Mouse (Mus musculus): ENCODE results near the gene Hadhb. TPM values are rescaled to one million over a fixed set of nuclear protein-coding genes. Genes with fewer than 3 reads are reported as not detected.
A peak's percentile ranks its signal among the peaks of the same experiment; 100 is the strongest.

Hadhb gene
- total and polyA plus RNA-seq, 2 experiments from 2014 or later = 46.2 to 59.3 TPM

GRCm38 (mm10) chr5:30232271-30232971 lies 77.4 kb downstream of the Hadhb start, which contains the start of gene Selenoi:
Selenoi (plus strand) TSS chr5:30232581.
- DNase-seq = peak; percentile 99
- peak; percentile 30 for TF ChIP-seq CTCF (IDR thresholded peaks at IDR 0.05; ENCODE audit: low read depth)
- Histone ChIP-seq H3K4me3 (ENCODE audit: low read depth, low read length) (peak within 1 kb of the TSS; percentile 82), H3K36me3 (ENCODE audit: insufficient read depth) (no peaks in the 10 kb centered on the region), H3K4me1 (ENCODE audit: insufficient read depth) (peaks cover 15% of the 10 kb centered on the region), H3K9ac (peak within 1 kb of the TSS; percentile 84), H3K9me3 (ENCODE audit: low read length) (no peaks in the 10 kb centered on the region), H3K27ac (ENCODE audit: low read depth, low read length) (peak within 1 kb of the TSS; percentile 93), H3K27me3 (ENCODE audit: insufficient read depth, low read length) (no peaks in the 10 kb centered on the region), H3K4me2 (ENCODE audit: low read depth) (peak within 1 kb of the TSS; percentile 76)
- WGBS = 2% methylated on average over 69 of the region's 71 CpGs
- ATAC-seq = peak; percentile 99

GRCm38 (mm10) chr5:30233042-30233441 lies 78.0 kb downstream of the Hadhb start:
- Histone ChIP-seq H3K9me3 (ENCODE audit: low read length) (no peaks in the 10 kb centered on the region), H3K9ac (peak overlapping the region; percentile 84), H3K4me2 (ENCODE audit: low read depth) (peak overlapping the region; percentile 76), H3K27ac (ENCODE audit: low read depth, low read length) (peak overlapping the region; percentile 93), H3K4me3 (ENCODE audit: low read depth, low read length) (peak overlapping the region; percentile 82), H3K27me3 (ENCODE audit: insufficient read depth, low read length) (no peaks in the 10 kb centered on the region), H3K36me3 (ENCODE audit: insufficient read depth) (no peaks in the 10 kb centered on the region), H3K4me1 (ENCODE audit: insufficient read depth) (peaks cover 15% of the 10 kb centered on the region)
- TF ChIP-seq CTCF (IDR thresholded peaks at IDR 0.05; ENCODE audit: low read depth) = no peak
- DNase-seq (peak; percentile 49), ATAC-seq (no peak)
- 1% methylated on average over 15 of the region's 15 CpGs for WGBS

- no peak for DNase-seq
Observed at GRCm38 (mm10) chr5:30233979-30234378, 78.9 kb downstream of the Hadhb start.

More at GRCm38 (mm10) chr5:30233979-30234378, 78.9 kb downstream of the Hadhb start:
- Histone ChIP-seq H3K36me3 (ENCODE audit: insufficient read depth) (no peaks in the 10 kb centered on the region), H3K9ac (peak overlapping the region; percentile 84; the same call in 1 of the 2 replicates), H3K4me3 (ENCODE audit: low read depth, low read length) (peak overlapping the region; percentile 82; the same call in 1 of the 2 replicates), H3K4me1 (ENCODE audit: insufficient read depth) (peaks cover 15% of the 10 kb centered on the region), H3K27ac (ENCODE audit: low read depth, low read length) (no peak overlapping the region), H3K4me2 (ENCODE audit: low read depth) (peak overlapping the region; percentile 76), H3K9me3 (ENCODE audit: low read length) (no peaks in the 10 kb centered on the region), H3K27me3 (ENCODE audit: insufficient read depth, low read length) (no peaks in the 10 kb centered on the region)
- ATAC-seq = no peak
- 65% methylated on average over 8 of the region's 8 CpGs for WGBS
- no peak for TF ChIP-seq CTCF (IDR thresholded peaks at IDR 0.05; ENCODE audit: low read depth)

MicroRNA genes within 50 kb of the gene (microRNA counts, 519-probe panel; counts per million panel counts)
- microRNA mmu-miR-1960 = not detected

Small RNAs within 50 kb of the gene (microRNA-seq; reads per million reads assigned to microRNA genes)
- gene Mir1960 = 0.24 to 1.2 reads per million in 2 experiments

Other genes with a start within 250 kb of the Hadhb start
- not detected in 2 replicates for gene Il6, start 142.1 kb upstream of the Hadhb start, total RNA-seq (2014; rRNA removed)
- not detected in 2 replicates for gene Il6, start 142.1 kb upstream of the Hadhb start, polyA plus RNA-seq (2015; fragmentation: Nextera tagmentation; extraction: Ambion mirVana)
- gene Tyms, start 81.6 kb upstream of the Hadhb start, total RNA-seq (2014; rRNA removed) = 12.3 and 14.3 TPM in 2 replicates
- 26.8 and 34.1 TPM in 2 replicates for gene Tyms, start 81.6 kb upstream of the Hadhb start, polyA plus RNA-seq (2015; fragmentation: Nextera tagmentation; extraction: Ambion mirVana)
- 10.4 and 10.5 TPM in 2 replicates for gene Garem2, start 50.1 kb upstream of the Hadhb start, total RNA-seq (2014; rRNA removed)
- 5.5 and 7.2 TPM in 2 replicates for gene Garem2, start 50.1 kb upstream of the Hadhb start, polyA plus RNA-seq (2015; fragmentation: Nextera tagmentation; extraction: Ambion mirVana)
- gene 3110082J24Rik, start 49.2 kb upstream of the Hadhb start, total RNA-seq (2014; rRNA removed) = 1.0 and 2.0 TPM in 2 replicates
- gene 3110082J24Rik, start 49.2 kb upstream of the Hadhb start, polyA plus RNA-seq (2015; fragmentation: Nextera tagmentation; extraction: Ambion mirVana) = 2.0 and 2.5 TPM in 2 replicates
- gene Hadha, start 86 bp upstream of the Hadhb start, total RNA-seq (2014; rRNA removed) = 50.3 and 57.9 TPM in 2 replicates
- gene Hadha, start 86 bp upstream of the Hadhb start, polyA plus RNA-seq (2015; fragmentation: Nextera tagmentation; extraction: Ambion mirVana) = 45.9 and 56.1 TPM in 2 replicates
- not detected in 2 replicates for gene Adgrf3, start 50.5 kb downstream of the Hadhb start, total RNA-seq (2014; rRNA removed)
- not detected in 2 replicates for gene Adgrf3, start 50.5 kb downstream of the Hadhb start, polyA plus RNA-seq (2015; fragmentation: Nextera tagmentation; extraction: Ambion mirVana)
- gene Selenoi, start 77.3 kb downstream of the Hadhb start, total RNA-seq (2014; rRNA removed) = 53.8 and 59.6 TPM in 2 replicates
- 15.9 and 21.1 TPM in 2 replicates for gene Selenoi, start 77.3 kb downstream of the Hadhb start, polyA plus RNA-seq (2015; fragmentation: Nextera tagmentation; extraction: Ambion mirVana)
- 12.7 and 16.9 TPM in 2 replicates for gene Drc1, start 126.1 kb downstream of the Hadhb start, total RNA-seq (2014; rRNA removed)
- gene Drc1, start 126.1 kb downstream of the Hadhb start, polyA plus RNA-seq (2015; fragmentation: Nextera tagmentation; extraction: Ambion mirVana) = 9.5 and 14.7 TPM in 2 replicates